Mouse (Mus musculus): ENCODE data around the gene Gm14137. TPM values are rescaled to one million over a fixed set of nuclear protein-coding genes. Genes with fewer than 3 reads are reported as not detected.
A peak's percentile ranks its signal among the peaks of the same experiment; 100 is the strongest.

Gm14137 gene
- polyA plus RNA-seq, 1 experiment, result not detected

- Histone ChIP-seq H3K27ac (ENCODE audit: insufficient read depth, low read length) (no peak overlapping the region), H3K4me3 (ENCODE audit: insufficient read depth, low read length) (no peak overlapping the region), H3K4me1 (ENCODE audit: control insufficient read depth, insufficient read depth, low read length) (peaks cover 13% of the 10 kb centered on the region)
- no peak for TF ChIP-seq POLR2A (IDR thresholded peaks at IDR 0.05; ENCODE audit: low read depth, low read length)
- no peak for TF ChIP-seq CTCF (IDR thresholded peaks at IDR 0.05; ENCODE audit: borderline replicate concordance, insufficient read depth, low read length)
Observed at GRCm38 (mm10) chr2:119170282-119170681, 4.0 kb upstream of the Gm14137 start.

GRCm38 (mm10) chr2:119171574-119171973 is 2.7 kb upstream of the Gm14137 start:
- TF ChIP-seq POLR2A (IDR thresholded peaks at IDR 0.05; ENCODE audit: low read depth, low read length) (no peak), CTCF (IDR thresholded peaks at IDR 0.05; ENCODE audit: borderline replicate concordance, insufficient read depth, low read length) (no peak)
- no peak overlapping the region for H3K27ac ChIP-seq (ENCODE audit: insufficient read depth, low read length)
- peaks cover 13% of the 10 kb centered on the region for H3K4me1 ChIP-seq (ENCODE audit: control insufficient read depth, insufficient read depth, low read length)

DNA sequence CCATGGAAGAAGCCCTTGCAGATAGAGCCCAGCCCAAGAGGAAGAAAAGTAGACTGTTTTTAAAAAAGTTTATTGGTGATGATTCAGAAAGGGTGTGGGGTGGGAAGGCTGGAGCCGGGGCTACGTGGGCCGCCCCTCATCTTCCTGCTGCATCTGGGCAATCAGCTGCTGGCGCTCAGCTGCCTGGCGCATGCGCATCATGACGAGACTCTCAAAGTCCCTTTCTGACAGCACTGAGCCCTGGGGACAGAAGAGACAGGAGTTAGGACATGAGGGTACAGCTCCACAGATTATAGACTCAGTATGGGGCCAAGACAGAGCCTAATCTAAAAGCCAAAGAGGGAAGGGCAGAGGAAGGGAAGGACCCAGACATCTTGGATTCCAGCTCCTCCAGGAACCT is 1.9 kb upstream of the Gm14137 start:
- no peak overlapping the region for H3K4me3 ChIP-seq (ENCODE audit: insufficient read depth, low read length)
- H3K27ac ChIP-seq (ENCODE audit: insufficient read depth, low read length), result no peak overlapping the region
- TF ChIP-seq POLR2A (IDR thresholded peaks at IDR 0.05; ENCODE audit: low read depth, low read length), result no peak
- TF ChIP-seq CTCF (IDR thresholded peaks at IDR 0.05; ENCODE audit: borderline replicate concordance, insufficient read depth, low read length), result no peak
- peaks cover 13% of the 10 kb centered on the region for H3K4me1 ChIP-seq (ENCODE audit: control insufficient read depth, insufficient read depth, low read length)

More at GRCm38 (mm10) chr2:119171574-119171973, 2.7 kb upstream of the Gm14137 start:
- no peak overlapping the region for H3K4me3 ChIP-seq (ENCODE audit: insufficient read depth, low read length)

GRCm38 (mm10) chr2:119172862-119173576 is 1.3 kb upstream of the Gm14137 start:
- H3K4me1 ChIP-seq (ENCODE audit: control insufficient read depth, insufficient read depth, low read length), result peaks cover 13% of the 10 kb centered on the region
- TF ChIP-seq POLR2A (IDR thresholded peaks at IDR 0.05; ENCODE audit: low read depth, low read length) (no peak), CTCF (IDR thresholded peaks at IDR 0.05; ENCODE audit: borderline replicate concordance, insufficient read depth, low read length) (no peak)
- H3K27ac ChIP-seq (ENCODE audit: insufficient read depth, low read length), result peak overlapping the region; percentile 24; the same call in 1 of the 2 replicates
- H3K4me3 ChIP-seq (ENCODE audit: insufficient read depth, low read length), result no peak overlapping the region

GRCm38 (mm10) chr2:119174866-119175265 is 557 bp downstream of the Gm14137 start:
- TF ChIP-seq POLR2A (IDR thresholded peaks at IDR 0.05; ENCODE audit: low read depth, low read length) (no peak), CTCF (IDR thresholded peaks at IDR 0.05; ENCODE audit: borderline replicate concordance, insufficient read depth, low read length) (no peak)
- H3K4me3 ChIP-seq (ENCODE audit: insufficient read depth, low read length), result no peak overlapping the region
- H3K4me1 ChIP-seq (ENCODE audit: control insufficient read depth, insufficient read depth, low read length), result peaks cover 13% of the 10 kb centered on the region
- peak overlapping the region; percentile 29; the same call in 1 of the 2 replicates for H3K27ac ChIP-seq (ENCODE audit: insufficient read depth, low read length)

DNA sequence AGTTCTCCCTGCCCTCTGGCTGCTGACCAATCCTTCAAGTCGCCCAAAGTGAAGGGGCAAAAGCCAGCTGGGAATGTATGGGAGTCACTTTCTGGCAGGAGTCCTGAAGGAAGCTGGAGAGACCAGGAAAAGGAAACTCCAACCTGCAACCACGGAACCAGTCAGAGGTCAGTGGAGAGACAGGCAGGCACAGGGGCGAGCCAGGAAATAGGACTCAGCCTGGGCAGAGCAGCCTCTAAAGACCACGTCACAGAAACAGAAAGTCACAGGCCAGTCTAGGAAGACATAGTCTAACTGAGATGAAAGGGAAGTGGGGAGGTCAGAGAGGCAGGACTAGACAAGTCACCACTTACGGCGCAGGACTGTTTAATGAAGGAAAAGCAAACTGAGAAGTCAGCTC is 1.3 kb downstream of the Gm14137 start:
- Histone ChIP-seq H3K4me3 (ENCODE audit: insufficient read depth, low read length) (no peak overlapping the region), H3K27ac (ENCODE audit: insufficient read depth, low read length) (no peak overlapping the region), H3K4me1 (ENCODE audit: control insufficient read depth, insufficient read depth, low read length) (peaks cover 13% of the 10 kb centered on the region)
- no peak for TF ChIP-seq POLR2A (IDR thresholded peaks at IDR 0.05; ENCODE audit: low read depth, low read length)
- no peak for TF ChIP-seq CTCF (IDR thresholded peaks at IDR 0.05; ENCODE audit: borderline replicate concordance, insufficient read depth, low read length)

- H3K27ac ChIP-seq (ENCODE audit: insufficient read depth, low read length), result no peak overlapping the region
- H3K4me3 ChIP-seq (ENCODE audit: insufficient read depth, low read length), result no peak overlapping the region
- H3K4me1 ChIP-seq (ENCODE audit: control insufficient read depth, insufficient read depth, low read length), result peaks cover 11% of the 10 kb centered on the region
- TF ChIP-seq POLR2A (IDR thresholded peaks at IDR 0.05; ENCODE audit: low read depth, low read length) (no peak), CTCF (IDR thresholded peaks at IDR 0.05; ENCODE audit: borderline replicate concordance, insufficient read depth, low read length) (no peak)
Observed at GRCm38 (mm10) chr2:119176761-119177160, 2.5 kb downstream of the Gm14137 start.

DNA sequence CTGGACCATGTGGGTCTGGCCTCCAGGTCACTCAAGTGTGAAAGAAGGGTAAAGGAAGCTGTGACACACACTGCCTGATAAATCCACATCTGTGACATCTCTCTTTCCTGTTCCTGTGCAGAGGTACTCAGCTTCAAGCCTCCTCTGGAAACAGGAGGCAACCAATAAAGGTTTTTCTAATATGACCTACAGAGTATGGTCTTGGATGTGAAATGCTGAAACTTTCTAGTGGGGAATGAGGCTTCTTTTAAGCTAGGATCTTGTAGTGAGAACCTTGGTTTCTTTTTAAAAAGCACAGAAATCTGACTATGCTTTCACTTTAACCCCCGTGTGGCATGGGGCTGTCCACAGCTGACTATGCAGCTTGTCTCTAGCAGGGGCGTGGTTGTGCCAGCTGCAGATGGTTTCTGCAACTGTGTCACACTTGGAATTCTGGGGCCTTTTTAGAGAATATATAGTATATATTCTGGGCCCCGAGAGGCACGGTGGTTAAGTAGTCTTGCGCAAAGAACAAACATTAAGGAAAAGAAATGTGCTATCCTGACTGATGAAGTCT is 3.2 kb downstream of the Gm14137 start:
- no peak for TF ChIP-seq CTCF (IDR thresholded peaks at IDR 0.05; ENCODE audit: borderline replicate concordance, insufficient read depth, low read length)
- TF ChIP-seq POLR2A (IDR thresholded peaks at IDR 0.05; ENCODE audit: low read depth, low read length), result no peak
- no peak overlapping the region for H3K4me3 ChIP-seq (ENCODE audit: insufficient read depth, low read length)
- no peak overlapping the region for H3K27ac ChIP-seq (ENCODE audit: insufficient read depth, low read length)
- peaks cover 6% of the 10 kb centered on the region for H3K4me1 ChIP-seq (ENCODE audit: control insufficient read depth, insufficient read depth, low read length)

GRCm38 (mm10) chr2:119182914-119183313 is 8.6 kb downstream of the Gm14137 start:
- TF ChIP-seq POLR2A (IDR thresholded peaks at IDR 0.05; ENCODE audit: low read depth, low read length) (no peak), CTCF (IDR thresholded peaks at IDR 0.05; ENCODE audit: borderline replicate concordance, insufficient read depth, low read length) (no peak)
- no peaks in the 10 kb centered on the region for H3K4me1 ChIP-seq (ENCODE audit: control insufficient read depth, insufficient read depth, low read length)

GRCm38 (mm10) chr2:119189029-119189710 is 14.9 kb downstream of the Gm14137 start:
- no peak overlapping the region for H3K27ac ChIP-seq (ENCODE audit: insufficient read depth, low read length)
- peak overlapping the region; percentile 10; the same call in 1 of the 2 replicates for H3K4me3 ChIP-seq (ENCODE audit: insufficient read depth, low read length)
- TF ChIP-seq CTCF (IDR thresholded peaks at IDR 0.05; ENCODE audit: borderline replicate concordance, insufficient read depth, low read length), result peak; percentile 89
- TF ChIP-seq POLR2A (IDR thresholded peaks at IDR 0.05; ENCODE audit: low read depth, low read length), result no peak
- no peaks in the 10 kb centered on the region for H3K4me1 ChIP-seq (ENCODE audit: control insufficient read depth, insufficient read depth, low read length)

More at GRCm38 (mm10) chr2:119182914-119183313, 8.6 kb downstream of the Gm14137 start:
- Histone ChIP-seq H3K4me3 (ENCODE audit: insufficient read depth, low read length) (no peak overlapping the region), H3K27ac (ENCODE audit: insufficient read depth, low read length) (no peak overlapping the region)

Data from embryonic fibroblast, embryonic 13.5 days (primary cell).